Mouse (Mus musculus): Measurements from ENCODE around the gene Stk25. TPM values are rescaled to one million over a fixed set of nuclear protein-coding genes. Genes with fewer than 3 reads are reported as not detected.

The Stk25 gene
- polyA plus RNA-seq, 2 experiments: 39.2 to 39.9 TPM

- Histone ChIP-seq H3K27ac (no peak overlapping the region), H3K4me2 (ENCODE audit: low read depth) (no peak overlapping the region), H3K36me3 (replicated peaks; ENCODE audit: control insufficient read depth, insufficient read depth, low read depth) (no peaks in the 10 kb centered on the region), H3K4me3 (ENCODE audit: insufficient read depth in 1 of 2, low read depth in 2 of 2, low read length in 2 of 2) (no peak overlapping the region), H3K9me3 (ENCODE audit: control insufficient read depth, low read length) (no peaks in the 10 kb centered on the region), H3K27me3 (ENCODE audit: control insufficient read depth, insufficient read depth, low read length) (no peaks in the 10 kb centered on the region), H3K4me1 (replicated peaks; ENCODE audit: control insufficient read depth in 2 of 2, insufficient read depth in 2 of 2, low read length in 1 of 2) (no peaks in the 10 kb centered on the region), H3K9ac (replicated peaks) (no peak overlapping the region)
- WGBS (ENCODE audit: insufficient replicate concordance): 61% methylated on average over 5 of the region's 5 CpGs
- DNase-seq (ENCODE audit: low read depth in 3 of 3, low spot score in 3 of 3) (no peak), ATAC-seq (ENCODE audit: insufficient read depth) (no peak)
- TF ChIP-seq EP300 (IDR thresholded peaks at IDR 0.05; ENCODE audit: low read depth) (no peak), CTCF (IDR thresholded peaks at IDR 0.05; ENCODE audit: low read depth) (no peak)
These were observed 1.5 kb downstream of the Stk25 start for GRCm38 (mm10) chr1:93657025-93657360.

GRCm38 (mm10) chr1:93656325-93657024, 2.0 kb downstream of the Stk25 start:
- Histone ChIP-seq H3K36me3 (replicated peaks; ENCODE audit: control insufficient read depth, insufficient read depth, low read depth) (no peaks in the 10 kb centered on the region), H3K9ac (replicated peaks) (no peak overlapping the region), H3K4me3 (ENCODE audit: insufficient read depth in 1 of 2, low read depth in 2 of 2, low read length in 2 of 2) (no peak overlapping the region), H3K27me3 (ENCODE audit: control insufficient read depth, insufficient read depth, low read length) (no peaks in the 10 kb centered on the region), H3K27ac (no peak overlapping the region), H3K4me2 (ENCODE audit: low read depth) (no peak overlapping the region), H3K4me1 (replicated peaks; ENCODE audit: control insufficient read depth in 2 of 2, insufficient read depth in 2 of 2, low read length in 1 of 2) (no peaks in the 10 kb centered on the region), H3K9me3 (ENCODE audit: control insufficient read depth, low read length) (no peaks in the 10 kb centered on the region)
- TF ChIP-seq EP300 (IDR thresholded peaks at IDR 0.05; ENCODE audit: low read depth): no peak
- no peak for TF ChIP-seq CTCF (IDR thresholded peaks at IDR 0.05; ENCODE audit: low read depth)
- ATAC-seq (ENCODE audit: insufficient read depth): no peak
- WGBS (ENCODE audit: insufficient replicate concordance): 46% methylated on average over 7 of the region's 7 CpGs
- DNase-seq (ENCODE audit: low read depth in 3 of 3, low spot score in 3 of 3): no peak

- Histone ChIP-seq H3K27ac (no peak overlapping the region), H3K9me3 (ENCODE audit: control insufficient read depth, low read length) (no peaks in the 10 kb centered on the region), H3K4me3 (ENCODE audit: insufficient read depth in 1 of 2, low read depth in 2 of 2, low read length in 2 of 2) (no peak overlapping the region), H3K4me2 (ENCODE audit: low read depth) (no peak overlapping the region), H3K27me3 (ENCODE audit: control insufficient read depth, insufficient read depth, low read length) (no peaks in the 10 kb centered on the region), H3K36me3 (replicated peaks; ENCODE audit: control insufficient read depth, insufficient read depth, low read depth) (no peaks in the 10 kb centered on the region), H3K9ac (replicated peaks) (no peak overlapping the region), H3K4me1 (replicated peaks; ENCODE audit: control insufficient read depth in 2 of 2, insufficient read depth in 2 of 2, low read length in 1 of 2) (0 out of 4 replicates have a peak, but pooled peaks cover 0 to under 1% of the 10 kb centered on the region in 2 experiments)
- DNase-seq (ENCODE audit: low read depth in 3 of 3, low spot score in 3 of 3) (no peak), ATAC-seq (ENCODE audit: insufficient read depth) (peak; percentile 59; the same call in 1 of the 2 replicates)
- TF ChIP-seq EP300 (IDR thresholded peaks at IDR 0.05; ENCODE audit: low read depth): no peak
- TF ChIP-seq CTCF (IDR thresholded peaks at IDR 0.05; ENCODE audit: low read depth): no peak
- WGBS (ENCODE audit: insufficient replicate concordance): 48% methylated on average over 2 of the region's 2 CpGs
These were observed 3.7 kb downstream of the Stk25 start for GRCm38 (mm10) chr1:93654798-93655197.

- DNase-seq (ENCODE audit: low read depth in 3 of 3, low spot score in 3 of 3): no peak
- no peak for ATAC-seq (ENCODE audit: insufficient read depth)
- Histone ChIP-seq H3K27ac (no peak overlapping the region), H3K9me3 (ENCODE audit: control insufficient read depth, low read length) (no peaks in the 10 kb centered on the region), H3K4me2 (ENCODE audit: low read depth) (no peak overlapping the region), H3K4me1 (replicated peaks; ENCODE audit: control insufficient read depth in 2 of 2, insufficient read depth in 2 of 2, low read length in 1 of 2) (0 out of 4 replicates have a peak, but pooled peaks cover 0 to 2% of the 10 kb centered on the region in 2 experiments), H3K4me3 (ENCODE audit: insufficient read depth in 1 of 2, low read depth in 2 of 2, low read length in 2 of 2) (no peak overlapping the region), H3K9ac (replicated peaks) (no peak overlapping the region), H3K36me3 (replicated peaks; ENCODE audit: control insufficient read depth, insufficient read depth, low read depth) (no peaks in the 10 kb centered on the region), H3K27me3 (ENCODE audit: control insufficient read depth, insufficient read depth, low read length) (no peaks in the 10 kb centered on the region)
- TF ChIP-seq CTCF (IDR thresholded peaks at IDR 0.05; ENCODE audit: low read depth): no peak
- no peak for TF ChIP-seq EP300 (IDR thresholded peaks at IDR 0.05; ENCODE audit: low read depth)
- WGBS (ENCODE audit: insufficient replicate concordance): 7% methylated on average over 2 of the region's 2 CpGs
These were observed 4.2 kb downstream of the Stk25 start for GRCm38 (mm10) chr1:93654275-93654674.

GRCm38 (mm10) chr1:93649604-93650172, 8.8 kb downstream of the Stk25 start:
- H3K36me3 ChIP-seq (replicated peaks; ENCODE audit: control insufficient read depth, insufficient read depth, low read depth): no peaks in the 10 kb centered on the region
- DNase-seq (ENCODE audit: low read depth in 3 of 3, low spot score in 3 of 3): no peak
- ATAC-seq (ENCODE audit: insufficient read depth): no peak
- H3K4me3 ChIP-seq (ENCODE audit: insufficient read depth in 1 of 2, low read depth in 2 of 2, low read length in 2 of 2): no peak overlapping the region
- H3K4me1 ChIP-seq (replicated peaks; ENCODE audit: control insufficient read depth in 2 of 2, insufficient read depth in 2 of 2, low read length in 1 of 2): 0 out of 4 replicates have a peak, but pooled peaks cover 0 to 2% of the 10 kb centered on the region in 2 experiments
- TF ChIP-seq CTCF (IDR thresholded peaks at IDR 0.05; ENCODE audit: low read depth) (no peak), EP300 (IDR thresholded peaks at IDR 0.05; ENCODE audit: low read depth) (no peak)
- 24% methylated on average over 5 of the region's 5 CpGs for WGBS (ENCODE audit: insufficient replicate concordance)
- H3K4me2 ChIP-seq (ENCODE audit: low read depth): no peak overlapping the region
- no peaks in the 10 kb centered on the region for H3K27me3 ChIP-seq (ENCODE audit: control insufficient read depth, insufficient read depth, low read length)
- no peak overlapping the region for H3K27ac ChIP-seq
- no peaks in the 10 kb centered on the region for H3K9me3 ChIP-seq (ENCODE audit: control insufficient read depth, low read length)
- H3K9ac ChIP-seq (replicated peaks): no peak overlapping the region

All from liver, embryonic 14.5 days (tissue).